Mouse (Mus musculus): Measurements from ENCODE around the gene Pde4b. TPM values are rescaled to one million over a fixed set of nuclear protein-coding genes. Genes with fewer than 3 reads are reported as not detected.

The Pde4b gene
- polyA plus RNA-seq, 1 experiment from 2014 or later, result 6.2 TPM

- 98% methylated on average over 1 of the region's 1 CpGs for WGBS
- Histone ChIP-seq H3K4me3 (no peak overlapping the region), H3K27me3 (ENCODE audit: low read depth, poor library complexity, severe bottlenecking) (no peaks in the 10 kb centered on the region), H3K4me1 (no peaks in the 10 kb centered on the region), H3K27ac (no peak overlapping the region), H3K9me3 (replicated peaks) (no peaks in the 10 kb centered on the region), H3K36me3 (no peaks in the 10 kb centered on the region)
- no peak for DNase-seq (ENCODE audit: low spot score)
Observed at GRCm38 (mm10) chr4:102398512-102398911, 311.2 kb downstream of the Pde4b start.

- 76% methylated on average over 3 of the region's 3 CpGs for WGBS
- H3K27me3 ChIP-seq (ENCODE audit: low read depth, poor library complexity, severe bottlenecking), result no peaks in the 10 kb centered on the region
- H3K36me3 ChIP-seq, result no peaks in the 10 kb centered on the region
- H3K4me1 ChIP-seq, result peaks cover 2% of the 10 kb centered on the region; the same call in 1 of the 2 replicates
- H3K9me3 ChIP-seq (replicated peaks), result no peaks in the 10 kb centered on the region
- no peak overlapping the region for H3K4me3 ChIP-seq
- H3K27ac ChIP-seq, result no peak overlapping the region
- no peak for DNase-seq (ENCODE audit: low spot score)
Observed at GRCm38 (mm10) chr4:102406848-102407247, 319.5 kb downstream of the Pde4b start.

DNA sequence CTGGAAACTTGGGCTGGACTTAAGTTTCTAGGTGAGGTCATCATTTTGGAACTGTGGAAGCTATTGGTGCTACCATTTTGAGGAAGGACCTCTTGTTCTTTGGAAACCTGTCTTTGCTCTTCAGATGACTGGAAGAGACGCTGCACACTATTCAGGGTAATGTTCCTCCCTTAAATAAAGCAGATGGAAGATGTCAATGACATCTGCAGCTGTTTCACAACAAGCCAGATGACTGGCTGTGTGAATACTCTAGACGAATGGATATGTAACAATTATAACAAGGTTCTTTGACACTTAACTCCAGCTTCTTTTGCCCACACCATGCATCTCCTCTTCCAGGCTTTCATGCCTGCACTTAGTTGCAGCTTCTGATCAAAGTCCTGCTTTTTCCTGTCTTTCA lies 320.8 kb downstream of the Pde4b start:
- no peaks in the 10 kb centered on the region for H3K36me3 ChIP-seq
- 70% methylated on average over 2 of the region's 2 CpGs for WGBS
- H3K4me3 ChIP-seq, result no peak overlapping the region
- H3K9me3 ChIP-seq (replicated peaks), result no peaks in the 10 kb centered on the region
- H3K4me1 ChIP-seq, result peaks cover 2% of the 10 kb centered on the region; the same call in 1 of the 2 replicates
- H3K27me3 ChIP-seq (ENCODE audit: low read depth, poor library complexity, severe bottlenecking), result no peaks in the 10 kb centered on the region
- no peak overlapping the region for H3K27ac ChIP-seq
- DNase-seq (ENCODE audit: low spot score), result no peak

GRCm38 (mm10) chr4:102408938-102409337 lies 321.6 kb downstream of the Pde4b start:
- H3K9me3 ChIP-seq (replicated peaks), result no peaks in the 10 kb centered on the region
- H3K36me3 ChIP-seq, result no peaks in the 10 kb centered on the region
- no peak overlapping the region for H3K27ac ChIP-seq
- 54% methylated on average over 4 of the region's 4 CpGs for WGBS
- H3K4me3 ChIP-seq, result no peak overlapping the region
- no peak for DNase-seq (ENCODE audit: low spot score)
- peaks cover 2% of the 10 kb centered on the region; the same call in 1 of the 2 replicates for H3K4me1 ChIP-seq
- H3K27me3 ChIP-seq (ENCODE audit: low read depth, poor library complexity, severe bottlenecking), result no peaks in the 10 kb centered on the region

GRCm38 (mm10) chr4:102413101-102413500 lies 325.8 kb downstream of the Pde4b start:
- H3K36me3 ChIP-seq, result no peaks in the 10 kb centered on the region
- WGBS, result 80% methylated on average over 2 of the region's 2 CpGs
- peaks cover 2% of the 10 kb centered on the region; the same call in 1 of the 2 replicates for H3K4me1 ChIP-seq
- H3K9me3 ChIP-seq (replicated peaks), result no peaks in the 10 kb centered on the region
- no peaks in the 10 kb centered on the region for H3K27me3 ChIP-seq (ENCODE audit: low read depth, poor library complexity, severe bottlenecking)
- H3K4me3 ChIP-seq, result no peak overlapping the region
- DNase-seq (ENCODE audit: low spot score), result no peak
- no peak overlapping the region for H3K27ac ChIP-seq

DNA sequence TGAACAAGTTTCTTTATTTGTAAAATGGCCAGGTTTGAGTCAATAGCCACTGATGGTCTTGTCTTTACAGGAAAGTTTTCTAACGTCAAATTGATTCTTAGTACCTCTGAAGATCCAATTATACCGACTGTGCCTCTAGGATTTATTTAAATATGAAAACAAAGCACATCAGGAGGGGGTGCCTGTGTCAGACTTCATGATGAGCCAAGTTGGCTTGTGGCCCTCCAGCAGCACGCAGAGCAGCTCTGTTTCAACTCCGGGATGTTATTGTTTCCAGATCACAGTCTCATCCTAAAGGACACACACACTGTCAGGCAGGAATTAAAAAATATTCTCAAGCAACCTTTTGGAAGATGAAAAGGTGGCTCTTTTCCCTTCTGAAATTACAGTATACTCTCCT lies 326.5 kb downstream of the Pde4b start:
- 72% methylated on average over 4 of the region's 4 CpGs for WGBS
- Histone ChIP-seq H3K27ac (no peak overlapping the region), H3K9me3 (replicated peaks) (no peaks in the 10 kb centered on the region), H3K4me3 (no peak overlapping the region), H3K4me1 (peaks cover 2% of the 10 kb centered on the region; the same call in 1 of the 2 replicates), H3K36me3 (no peaks in the 10 kb centered on the region), H3K27me3 (ENCODE audit: low read depth, poor library complexity, severe bottlenecking) (no peaks in the 10 kb centered on the region)
- no peak for DNase-seq (ENCODE audit: low spot score)

DNA sequence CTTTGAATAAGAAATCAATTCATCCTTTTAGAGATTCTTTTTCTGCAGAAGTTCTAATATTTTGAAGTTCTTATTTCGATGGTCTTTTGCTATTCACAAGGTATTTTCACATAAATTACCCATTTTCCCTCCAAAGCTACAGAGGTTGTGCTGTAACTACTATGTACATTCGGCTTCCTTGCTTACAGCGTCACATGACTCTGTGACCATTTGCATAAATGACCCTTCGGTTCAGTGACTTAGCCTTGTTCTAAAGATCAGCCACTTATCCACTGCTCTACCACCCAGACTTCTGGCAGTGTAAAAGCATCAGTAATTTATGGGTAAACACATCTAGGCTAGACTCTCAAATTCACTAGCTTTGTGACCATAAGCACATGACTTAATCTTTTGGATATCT lies 327.3 kb downstream of the Pde4b start:
- Histone ChIP-seq H3K27me3 (ENCODE audit: low read depth, poor library complexity, severe bottlenecking) (no peaks in the 10 kb centered on the region), H3K9me3 (replicated peaks) (no peaks in the 10 kb centered on the region), H3K4me1 (no peaks in the 10 kb centered on the region), H3K27ac (no peak overlapping the region), H3K36me3 (no peaks in the 10 kb centered on the region), H3K4me3 (no peak overlapping the region)
- 80% methylated on average over 4 of the region's 4 CpGs for WGBS
- DNase-seq (ENCODE audit: low spot score), result no peak

DNA sequence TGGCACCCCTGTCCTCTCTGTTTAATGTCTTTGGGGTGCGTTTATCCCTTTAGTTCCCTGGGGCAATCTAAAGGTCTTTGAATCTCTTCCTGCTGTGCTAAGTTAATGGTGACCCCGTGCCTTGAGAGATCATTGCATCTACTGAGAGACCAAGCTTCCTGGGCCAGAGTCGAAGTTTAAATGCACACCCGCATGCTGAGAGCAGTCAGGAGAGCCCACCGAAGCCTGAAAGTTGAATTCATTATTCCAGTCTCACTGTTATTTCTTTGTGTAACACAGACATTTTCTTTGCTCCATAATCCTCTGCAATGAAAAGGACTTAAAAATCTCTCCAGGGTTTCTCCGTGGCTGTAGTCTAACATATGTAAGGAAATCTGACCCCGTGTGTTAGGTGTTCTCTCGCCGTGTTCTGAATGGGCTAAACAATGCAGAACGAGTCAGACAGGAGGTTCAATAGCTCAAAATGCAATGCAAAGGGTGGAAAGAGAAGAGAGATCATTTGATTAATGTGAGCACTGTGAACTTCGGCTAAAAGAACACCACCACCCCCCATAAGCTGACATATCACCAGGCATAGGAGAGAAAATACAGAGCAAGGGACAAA lies 333.6 kb downstream of the Pde4b start:
- Histone ChIP-seq H3K4me3 (no peak overlapping the region), H3K9me3 (replicated peaks) (no peaks in the 10 kb centered on the region), H3K27ac (no peak overlapping the region; the same call in 1 of the 2 replicates), H3K4me1 (peaks cover 11% of the 10 kb centered on the region), H3K27me3 (ENCODE audit: low read depth, poor library complexity, severe bottlenecking) (no peaks in the 10 kb centered on the region), H3K36me3 (no peaks in the 10 kb centered on the region)
- WGBS, result 70% methylated on average over 11 of the region's 11 CpGs
- no peak for DNase-seq (ENCODE audit: low spot score)

- 87% methylated on average over 18 of the region's 18 CpGs for WGBS
- peaks cover 11% of the 10 kb centered on the region for H3K4me1 ChIP-seq
- no peaks in the 10 kb centered on the region for H3K9me3 ChIP-seq (replicated peaks)
- H3K27ac ChIP-seq, result no peak overlapping the region; the same call in 1 of the 2 replicates
- no peaks in the 10 kb centered on the region for H3K27me3 ChIP-seq (ENCODE audit: low read depth, poor library complexity, severe bottlenecking)
- no peaks in the 10 kb centered on the region for H3K36me3 ChIP-seq
- no peak overlapping the region for H3K4me3 ChIP-seq
- DNase-seq (ENCODE audit: low spot score), result no peak
Observed at GRCm38 (mm10) chr4:102421398-102421859, 334.1 kb downstream of the Pde4b start.

DNA sequence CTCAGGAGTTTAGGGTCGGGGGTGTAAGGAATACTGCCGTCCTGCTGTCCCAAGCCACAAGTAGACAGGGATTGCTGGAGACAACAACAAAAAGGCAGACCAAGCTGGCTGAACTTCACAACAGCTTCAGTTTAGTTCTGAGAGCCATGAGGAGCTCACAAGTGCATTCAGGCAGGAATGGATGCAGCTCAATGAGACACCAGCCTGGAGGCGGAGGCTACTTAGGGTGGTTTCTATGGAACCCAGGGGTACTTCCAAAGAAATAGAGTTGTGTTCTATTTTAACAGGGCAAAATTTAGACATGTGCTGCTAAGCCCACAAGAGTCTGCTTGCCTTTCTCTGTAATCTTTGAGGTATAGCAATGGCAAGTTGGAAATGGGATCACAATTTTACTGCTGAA lies 336.8 kb downstream of the Pde4b start:
- Histone ChIP-seq H3K4me3 (no peak overlapping the region), H3K27ac (no peak overlapping the region), H3K36me3 (no peaks in the 10 kb centered on the region), H3K27me3 (ENCODE audit: low read depth, poor library complexity, severe bottlenecking) (no peaks in the 10 kb centered on the region), H3K4me1 (peaks cover 14% of the 10 kb centered on the region), H3K9me3 (replicated peaks) (no peaks in the 10 kb centered on the region)
- DNase-seq (ENCODE audit: low spot score), result no peak
- 94% methylated on average over 3 of the region's 3 CpGs for WGBS

GRCm38 (mm10) chr4:102425422-102425821 lies 338.1 kb downstream of the Pde4b start:
- H3K27ac ChIP-seq, result no peak overlapping the region
- H3K4me3 ChIP-seq, result no peak overlapping the region
- peaks cover 27% of the 10 kb centered on the region for H3K4me1 ChIP-seq
- no peak for DNase-seq (ENCODE audit: low spot score)
- 69% methylated on average over 3 of the region's 3 CpGs for WGBS
- H3K36me3 ChIP-seq, result no peaks in the 10 kb centered on the region
- no peaks in the 10 kb centered on the region for H3K9me3 ChIP-seq (replicated peaks)
- no peaks in the 10 kb centered on the region for H3K27me3 ChIP-seq (ENCODE audit: low read depth, poor library complexity, severe bottlenecking)

GRCm38 (mm10) chr4:102429730-102430341 lies 342.5 kb downstream of the Pde4b start:
- no peaks in the 10 kb centered on the region for H3K36me3 ChIP-seq
- no peak for DNase-seq (ENCODE audit: low spot score)
- 0 out of 2 replicates have a peak overlapping the region, but pooled peaks have one; percentile 39 for H3K27ac ChIP-seq
- H3K9me3 ChIP-seq (replicated peaks), result no peaks in the 10 kb centered on the region
- H3K4me1 ChIP-seq, result peaks cover 17% of the 10 kb centered on the region
- H3K27me3 ChIP-seq (ENCODE audit: low read depth, poor library complexity, severe bottlenecking), result no peaks in the 10 kb centered on the region
- WGBS, result 22% methylated on average over 4 of the region's 4 CpGs
- H3K4me3 ChIP-seq, result no peak overlapping the region

DNA sequence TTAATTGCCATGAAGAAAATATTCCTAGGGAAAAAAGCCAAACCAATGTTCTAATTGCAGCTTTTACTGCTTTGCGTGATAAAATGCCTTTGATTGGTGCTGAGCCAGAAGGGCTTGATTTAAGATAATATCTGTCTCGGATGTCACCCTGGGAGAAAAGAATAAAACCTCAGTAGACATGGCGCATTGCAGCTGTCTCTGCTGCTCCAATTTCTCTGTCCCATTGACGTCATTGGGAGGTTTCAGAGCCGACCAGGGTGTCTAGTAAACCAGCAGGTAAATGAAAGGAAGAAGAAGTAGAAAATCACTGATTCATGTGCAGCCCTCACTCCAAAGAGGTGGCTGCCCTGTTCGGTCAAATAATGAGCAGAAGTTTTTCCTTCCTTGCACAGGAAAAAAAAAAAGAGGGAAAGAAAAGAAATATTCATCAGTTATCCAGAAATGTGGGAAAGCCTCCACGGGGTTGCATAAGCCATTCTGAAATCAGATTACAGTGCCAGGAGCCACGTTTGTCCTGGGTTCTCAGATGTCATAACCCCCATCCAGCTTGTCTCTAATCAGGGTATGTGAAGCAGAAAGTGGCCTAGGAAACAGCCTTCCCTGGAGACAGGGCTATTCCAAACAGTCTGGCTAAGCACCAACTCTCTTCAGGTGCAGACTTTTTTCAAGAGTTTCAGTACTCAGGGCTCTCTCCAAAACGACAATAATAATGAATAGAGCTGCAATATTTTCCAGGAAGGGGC lies 344.9 kb downstream of the Pde4b start:
- H3K9me3 ChIP-seq (replicated peaks), result no peaks in the 10 kb centered on the region
- 64% methylated on average over 9 of the region's 9 CpGs for WGBS
- no peak overlapping the region for H3K27ac ChIP-seq
- DNase-seq (ENCODE audit: low spot score), result no peak
- no peaks in the 10 kb centered on the region for H3K36me3 ChIP-seq
- H3K4me3 ChIP-seq, result no peak overlapping the region
- H3K27me3 ChIP-seq (ENCODE audit: low read depth, poor library complexity, severe bottlenecking), result no peaks in the 10 kb centered on the region
- H3K4me1 ChIP-seq, result peaks cover 17% of the 10 kb centered on the region
